Mouse (Mus musculus) bone marrow, adult 2 months (tissue): ENCODE measurements around the gene Pin1. TPM values are rescaled to one million over a fixed set of nuclear protein-coding genes. Genes with fewer than 3 reads are reported as not detected.
"Not testable (repeated sequence)": the region's sequence is repeated elsewhere in the genome, so short reads cannot be mapped to it uniquely, and the experiment has no call there.

Source experiments
- H3K27ac ChIP-seq: fragments of 200-500 bp; 2 replicates; pipeline ENCODE4 v1.5.1; 2012; ENCODE audit warnings: low read depth, mild to moderate bottlenecking, control low read depth, inconsistent platforms, low read length; ENCODE audit not compliant: control insufficient read depth, poor library complexity, insufficient read depth
- H3K4me1 ChIP-seq: fragments of 200-500 bp; 2 replicates; pipeline ENCODE4 v1.6.1; 2011; ENCODE audit warnings: low read length; ENCODE audit not compliant: control insufficient read depth, insufficient read depth
- H3K4me3 ChIP-seq: fragments of 200-500 bp; replicated peaks from 2 replicates; pipeline ENCODE3; 2011; ENCODE audit warnings: mild to moderate bottlenecking, low read depth, low read length, control low read depth; ENCODE audit not compliant: control insufficient read depth
- CTCF ChIP-seq: fragments of 200-500 bp; IDR thresholded peaks from 2 replicates; pipeline ENCODE4 v1.5.1; 2011; ENCODE audit warnings: low read length, control low read depth; ENCODE audit not compliant: control insufficient read depth, insufficient read depth
- POLR2A ChIP-seq: fragments of 200-500 bp; IDR thresholded peaks from 2 replicates; pipeline ENCODE4 v1.6.1; 2011; ENCODE audit warnings: low read depth, mild to moderate bottlenecking, control low read depth, low read length, borderline replicate concordance; ENCODE audit not compliant: control insufficient read depth
- WGBS: fragments of 180-500 bp; shearing (Covaris S2); methylation state at CpG from one replicate; pipeline ENCODE4 v1.1.7; 2018; 5-methylcytosine and 5-hydroxymethylcytosine counted together
- polyA plus RNA-seq: library from polyadenylated mRNA; stranded (reverse); fragments of >200 nt; gene quantifications from 2 replicates; pipeline ENCODE4 v1.2.4, GENCODE M21; 2011; ENCODE audit warnings: low replicate concordance; ENCODE audit not compliant: missing spikeins, insufficient read depth, insufficient read length

The Pin1 gene
- polyA plus RNA-seq, 1 experiment, result 8.3 TPM

- TF ChIP-seq POLR2A, result no peak
- no peak for TF ChIP-seq CTCF
- H3K27ac ChIP-seq, result no peak overlapping the region
- H3K4me1 ChIP-seq, result no peaks in the 10 kb centered on the region; the same call in 1 of the 2 replicates
- H3K4me3 ChIP-seq, result no peak overlapping the region
- WGBS, result 71% methylated on average over 2 of the region's 2 CpGs
These were observed 30.5 kb downstream of the Pin1 start for GRCm38 (mm10) chr9:20682389-20682722.

DNA sequence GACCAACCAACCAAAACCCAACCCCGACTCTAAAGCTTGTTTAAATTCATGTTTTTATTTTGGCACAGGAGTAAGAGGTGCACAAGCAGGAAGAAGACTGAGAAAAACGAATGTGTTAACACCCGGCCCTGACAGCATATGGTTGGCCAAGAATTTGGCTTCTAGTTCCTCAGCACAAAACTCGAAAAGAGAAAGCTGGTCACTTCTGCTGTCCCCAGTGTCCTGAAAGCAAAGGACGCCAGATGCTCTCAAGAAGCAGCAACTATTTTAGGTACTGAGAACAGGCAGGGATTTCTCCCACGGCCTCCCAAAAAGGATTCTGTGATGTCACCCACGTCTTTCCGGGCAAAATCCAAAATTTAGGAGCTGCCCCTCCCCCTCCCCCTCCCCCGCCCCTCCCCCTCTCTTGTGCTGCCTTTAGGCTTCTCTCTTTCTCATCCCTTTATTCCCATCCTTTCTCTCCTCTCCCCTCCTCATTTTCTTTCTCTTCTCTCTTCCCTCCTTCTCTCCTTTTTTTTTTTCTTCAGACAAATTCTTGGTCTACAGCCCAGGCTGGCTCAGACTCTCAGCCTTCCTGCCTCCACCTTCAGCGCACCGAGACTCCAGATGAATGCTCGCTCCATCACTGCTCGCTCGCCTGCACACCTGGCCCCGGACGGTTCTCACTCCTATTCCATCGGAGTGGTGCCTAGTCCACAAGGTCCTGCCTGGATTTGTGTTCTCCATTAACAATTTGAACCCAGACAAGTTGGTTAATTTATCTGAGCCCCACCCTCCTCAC lies 33.4 kb downstream of the Pin1 start:
- Histone ChIP-seq H3K4me3 (no peak overlapping the region), H3K4me1 (no peaks in the 10 kb centered on the region), H3K27ac (no peak overlapping the region)
- no peak for TF ChIP-seq CTCF
- no peak for TF ChIP-seq POLR2A
- 55% methylated on average over 17 of the region's 17 CpGs for WGBS

DNA sequence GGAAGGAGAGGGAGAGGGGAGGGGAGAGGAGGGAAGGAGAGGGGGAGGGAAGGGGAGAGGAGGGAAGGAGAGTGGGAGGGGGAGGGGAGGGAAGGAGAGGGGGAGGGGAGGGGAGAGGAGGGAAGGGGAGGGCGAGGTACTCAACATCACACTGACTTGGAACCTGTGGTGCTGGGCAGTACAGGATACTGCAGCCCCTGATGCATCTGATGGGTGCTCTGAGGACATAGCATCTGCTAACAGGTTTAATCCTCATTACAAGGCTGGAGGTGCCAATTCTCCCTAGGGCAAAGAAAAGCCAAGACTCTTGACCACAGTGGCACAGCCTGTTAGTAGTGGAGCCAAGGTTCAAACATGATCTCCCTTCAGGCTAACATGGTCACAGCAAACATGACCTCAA lies 37.5 kb downstream of the Pin1 start:
- TF ChIP-seq POLR2A, result no peak
- no peak for TF ChIP-seq CTCF

GRCm38 (mm10) chr9:20689913-20690312 lies 38.0 kb downstream of the Pin1 start:
- no peak overlapping the region for H3K27ac ChIP-seq
- WGBS, result 27% methylated on average over 4 of the region's 4 CpGs
- H3K4me1 ChIP-seq, result no peaks in the 10 kb centered on the region
- TF ChIP-seq POLR2A, result no peak
- TF ChIP-seq CTCF, result no peak
- no peak overlapping the region for H3K4me3 ChIP-seq

More for the DNA sequence above, 37.5 kb downstream of the Pin1 start:
- H3K4me1 ChIP-seq, result no peaks in the 10 kb centered on the region
- 38% methylated on average over 1 of the region's 1 CpGs for WGBS
- H3K27ac ChIP-seq, result no peak overlapping the region
- H3K4me3 ChIP-seq, result no peak overlapping the region

DNA sequence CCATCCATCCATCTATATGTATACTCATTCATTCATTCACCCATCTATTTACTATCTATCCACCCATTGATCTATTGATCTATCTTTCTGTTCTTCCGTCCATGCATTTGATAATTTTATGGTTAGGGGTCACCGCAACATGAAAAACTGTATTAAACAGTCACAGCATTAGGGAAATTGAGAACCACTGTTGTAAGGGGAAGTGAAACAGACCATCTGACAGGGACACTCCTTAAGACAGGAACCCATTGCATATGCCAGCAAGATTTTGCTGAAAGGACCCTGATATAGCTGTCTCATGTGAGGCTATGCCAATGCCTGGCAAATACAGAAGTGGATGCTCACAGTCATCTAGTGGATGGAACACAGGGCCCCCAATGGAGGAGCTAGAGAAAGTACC lies 38.6 kb downstream of the Pin1 start:
- not testable (repeated sequence) for H3K27ac ChIP-seq, H3K4me3 ChIP-seq, H3K4me1 ChIP-seq
- 68% methylated on average over 2 of the region's 2 CpGs for WGBS

DNA sequence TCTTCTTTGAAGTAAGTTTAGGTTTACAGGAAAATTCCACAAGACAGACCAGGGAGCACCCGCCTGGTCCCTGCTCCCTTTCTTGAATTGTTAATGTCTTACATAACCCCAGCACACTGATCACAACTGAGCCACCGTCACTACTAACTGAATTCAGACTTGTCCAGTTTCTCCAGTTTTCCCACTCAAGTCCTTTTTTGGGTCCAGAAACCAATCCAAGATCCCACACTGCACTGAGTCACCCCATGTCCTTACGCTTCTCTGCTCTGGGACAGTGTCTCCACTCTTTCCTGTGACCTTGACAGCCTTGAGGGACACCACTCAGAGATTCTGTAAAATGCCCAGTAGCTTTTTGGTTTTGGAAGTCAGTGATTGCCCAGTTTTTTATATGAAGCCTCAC lies 41.0 kb downstream of the Pin1 start:
- TF ChIP-seq POLR2A, result no peak

GRCm38 (mm10) chr9:20694721-20695235 lies 42.9 kb downstream of the Pin1 start:
- H3K4me3 ChIP-seq, result no peak overlapping the region
- H3K27ac ChIP-seq, result no peak overlapping the region
- TF ChIP-seq CTCF (no peak), POLR2A (no peak)
- no peaks in the 10 kb centered on the region for H3K4me1 ChIP-seq
- WGBS, result 10% methylated on average over 25 of the region's 25 CpGs

More for the DNA sequence above, 41.0 kb downstream of the Pin1 start:
- no peak overlapping the region for H3K4me3 ChIP-seq
- WGBS, result 87% methylated on average over 3 of the region's 3 CpGs
- no peak overlapping the region for H3K27ac ChIP-seq
- H3K4me1 ChIP-seq, result no peaks in the 10 kb centered on the region

GRCm38 (mm10) chr9:20696107-20696712 lies 44.3 kb downstream of the Pin1 start:
- no peaks in the 10 kb centered on the region for H3K4me1 ChIP-seq
- H3K27ac ChIP-seq, result no peak overlapping the region
- 41% methylated on average over 5 of the region's 5 CpGs for WGBS
- TF ChIP-seq CTCF (no peak), POLR2A (no peak)
- no peak overlapping the region for H3K4me3 ChIP-seq

- WGBS, result 80% methylated on average over 8 of the region's 8 CpGs
- Histone ChIP-seq H3K27ac (no peak overlapping the region), H3K4me1 (no peaks in the 10 kb centered on the region), H3K4me3 (no peak overlapping the region)
- TF ChIP-seq CTCF, result no peak
- no peak for TF ChIP-seq POLR2A
These were observed 45.6 kb downstream of the Pin1 start for GRCm38 (mm10) chr9:20697466-20697865.
